Mouse (Mus musculus) hindbrain, embryonic 10.5 days (tissue): ENCODE results near the gene Ccn5. TPM values are rescaled to one million over a fixed set of nuclear protein-coding genes. Genes with fewer than 3 reads are reported as not detected.
A peak's percentile ranks its signal among the peaks of the same experiment; 100 is the strongest.

ENCODE experiments used
- DNase-seq: peaks from one replicate; pipeline ENCODE4 v3.0.0-alpha.2; 2017; ENCODE audit warnings: low spot score
- H3K27ac ChIP-seq: fragments of 300-500 bp; sonication (generic); 2 replicates; pipeline ENCODE4 v1.5.1; 2016; ENCODE audit warnings: mild to moderate bottlenecking, moderate library complexity
- H3K27me3 ChIP-seq: fragments of 300-500 bp; sonication (generic); 2 replicates; pipeline ENCODE4 v1.6.1; 2016; ENCODE audit warnings: mild to moderate bottlenecking; ENCODE audit not compliant: poor library complexity, insufficient read depth, severe bottlenecking
- H3K36me3 ChIP-seq: fragments of 300-500 bp; sonication (generic); 2 replicates; pipeline ENCODE4 v1.6.1; 2016; ENCODE audit warnings: mild to moderate bottlenecking, moderate library complexity
- H3K4me1 ChIP-seq: fragments of 300-500 bp; sonication (generic); replicated peaks from 2 replicates; pipeline ENCODE4 v1.6.1; 2016; ENCODE audit warnings: mild to moderate bottlenecking
- H3K4me3 ChIP-seq: fragments of 300-500 bp; sonication (generic); 2 replicates; pipeline ENCODE4 v1.5.1; 2016; ENCODE audit warnings: mild to moderate bottlenecking, moderate library complexity
- H3K9me3 ChIP-seq: fragments of 300-500 bp; sonication (generic); 2 replicates; pipeline ENCODE4 v1.6.1; 2016; ENCODE audit warnings: mild to moderate bottlenecking, moderate library complexity
- WGBS: fragments of 180-500 bp; shearing (Covaris S2); methylation state at CpG from one replicate; pipeline ENCODE4 v1.1.7; 2016; 5-methylcytosine and 5-hydroxymethylcytosine counted together
- polyA plus RNA-seq: library from polyadenylated mRNA; unstranded; fragments of >200 nt; fragmentation: Nextera tagmentation; extraction: Ambion mirVana; gene quantifications from 2 replicates; pipeline ENCODE4 v1.2.1, GENCODE M21; 2016

The Ccn5 gene
- polyA plus RNA-seq, 1 experiment from 2014 or later = 0.43 TPM

GRCm38 (mm10) chr2:163809704-163810103 is 11.0 kb upstream of the Ccn5 start:
- Histone ChIP-seq H3K27me3 (no peaks in the 10 kb centered on the region), H3K4me3 (no peak overlapping the region), H3K9me3 (no peaks in the 10 kb centered on the region), H3K27ac (no peak overlapping the region), H3K36me3 (no peaks in the 10 kb centered on the region), H3K4me1 (peaks cover 13% of the 10 kb centered on the region)
- no peak for DNase-seq
- WGBS = 61% methylated on average over 7 of the region's 7 CpGs

GRCm38 (mm10) chr2:163813077-163813476 is 7.6 kb upstream of the Ccn5 start:
- Histone ChIP-seq H3K27ac (no peak overlapping the region), H3K27me3 (no peaks in the 10 kb centered on the region), H3K36me3 (no peaks in the 10 kb centered on the region), H3K4me3 (no peak overlapping the region), H3K4me1 (peaks cover 13% of the 10 kb centered on the region), H3K9me3 (no peaks in the 10 kb centered on the region)
- DNase-seq = no peak
- 73% methylated on average over 5 of the region's 5 CpGs for WGBS

GRCm38 (mm10) chr2:163814739-163815465 is 5.8 kb upstream of the Ccn5 start:
- H3K4me1 ChIP-seq = peaks cover 9% of the 10 kb centered on the region
- H3K9me3 ChIP-seq = no peaks in the 10 kb centered on the region
- H3K36me3 ChIP-seq = no peaks in the 10 kb centered on the region
- H3K27ac ChIP-seq = no peak overlapping the region
- DNase-seq = no peak
- H3K4me3 ChIP-seq = no peak overlapping the region
- no peaks in the 10 kb centered on the region for H3K27me3 ChIP-seq
- WGBS = 89% methylated on average over 9 of the region's 9 CpGs

GRCm38 (mm10) chr2:163823248-163823647 is 2.6 kb downstream of the Ccn5 start:
- Histone ChIP-seq H3K36me3 (no peaks in the 10 kb centered on the region), H3K27ac (peak overlapping the region; percentile 35; the same call in 1 of the 2 replicates), H3K27me3 (peaks cover 2% of the 10 kb centered on the region; the same call in 1 of the 2 replicates), H3K4me1 (peaks cover 9% of the 10 kb centered on the region), H3K9me3 (no peaks in the 10 kb centered on the region), H3K4me3 (peak overlapping the region; percentile 28)
- WGBS = 5% methylated on average over 4 of the region's 4 CpGs
- DNase-seq = peak; percentile 64

GRCm38 (mm10) chr2:163823771-163824170 is 3.1 kb downstream of the Ccn5 start:
- H3K4me3 ChIP-seq = peak overlapping the region; percentile 28

GRCm38 (mm10) chr2:163825861-163826260 is 5.2 kb downstream of the Ccn5 start:
- 73% methylated on average over 1 of the region's 1 CpGs for WGBS
- no peak for DNase-seq
- Histone ChIP-seq H3K27ac (no peak overlapping the region), H3K36me3 (no peaks in the 10 kb centered on the region), H3K27me3 (no peaks in the 10 kb centered on the region; the same call in 1 of the 2 replicates), H3K9me3 (no peaks in the 10 kb centered on the region), H3K4me3 (no peak overlapping the region), H3K4me1 (peaks cover 9% of the 10 kb centered on the region)

More at GRCm38 (mm10) chr2:163823771-163824170, 3.1 kb downstream of the Ccn5 start:
- 26% methylated on average over 11 of the region's 11 CpGs for WGBS
- Histone ChIP-seq H3K4me1 (peaks cover 9% of the 10 kb centered on the region), H3K27ac (peak overlapping the region; percentile 35; the same call in 1 of the 2 replicates), H3K9me3 (no peaks in the 10 kb centered on the region), H3K36me3 (no peaks in the 10 kb centered on the region), H3K27me3 (peaks cover 2% of the 10 kb centered on the region; the same call in 1 of the 2 replicates)
- peak; percentile 62 for DNase-seq

- peaks cover 9% of the 10 kb centered on the region for H3K4me1 ChIP-seq
- no peaks in the 10 kb centered on the region for H3K36me3 ChIP-seq
- no peak overlapping the region for H3K4me3 ChIP-seq
- WGBS = 87% methylated on average over 5 of the region's 5 CpGs
- H3K27me3 ChIP-seq = no peaks in the 10 kb centered on the region
- DNase-seq = no peak
- no peak overlapping the region for H3K27ac ChIP-seq
- no peaks in the 10 kb centered on the region for H3K9me3 ChIP-seq
These were observed 5.8 kb downstream of the Ccn5 start for GRCm38 (mm10) chr2:163826494-163826893.

GRCm38 (mm10) chr2:163831163-163831562 is 10.5 kb downstream of the Ccn5 start:
- no peak for DNase-seq
- Histone ChIP-seq H3K4me1 (no peaks in the 10 kb centered on the region), H3K27me3 (no peaks in the 10 kb centered on the region), H3K27ac (no peak overlapping the region), H3K36me3 (no peaks in the 10 kb centered on the region), H3K9me3 (no peaks in the 10 kb centered on the region), H3K4me3 (no peak overlapping the region)
- WGBS = 68% methylated on average over 1 of the region's 1 CpGs

- 33% methylated on average over 9 of the region's 9 CpGs for WGBS
- Histone ChIP-seq H3K4me1 (no peaks in the 10 kb centered on the region), H3K27ac (no peak overlapping the region), H3K4me3 (no peak overlapping the region), H3K27me3 (no peaks in the 10 kb centered on the region), H3K36me3 (no peaks in the 10 kb centered on the region), H3K9me3 (no peaks in the 10 kb centered on the region)
- peak; percentile 78 for DNase-seq
These were observed 17.4 kb downstream of the Ccn5 start for GRCm38 (mm10) chr2:163838043-163838442.

GRCm38 (mm10) chr2:163839519-163839918 is 18.9 kb downstream of the Ccn5 start:
- whole genome bisulfite sequencing = 77% methylated on average over 6 of the region's 6 CpGs
- Histone ChIP-seq H3K27ac (no peak overlapping the region), H3K36me3 (no peaks in the 10 kb centered on the region), H3K27me3 (no peaks in the 10 kb centered on the region), H3K9me3 (no peaks in the 10 kb centered on the region), H3K4me1 (no peaks in the 10 kb centered on the region), H3K4me3 (no peak overlapping the region)
- no peak for DNase-seq

- no peak for DNase-seq
These were observed 21.4 kb downstream of the Ccn5 start for GRCm38 (mm10) chr2:163842043-163842442.

GRCm38 (mm10) chr2:163853461-163853901 is 32.8 kb downstream of the Ccn5 start, which contains the start of gene Kcnk15:
TSS of gene Kcnk15 (plus strand) at chr2:163853651.
- WGBS = 1% methylated on average over 38 of the region's 38 CpGs

More at GRCm38 (mm10) chr2:163842043-163842442, 21.4 kb downstream of the Ccn5 start:
- Histone ChIP-seq H3K27me3 (no peaks in the 10 kb centered on the region), H3K9me3 (no peaks in the 10 kb centered on the region), H3K4me1 (no peaks in the 10 kb centered on the region), H3K4me3 (no peak overlapping the region), H3K27ac (no peak overlapping the region), H3K36me3 (no peaks in the 10 kb centered on the region)
- WGBS = 76% methylated on average over 4 of the region's 4 CpGs

GRCm38 (mm10) chr2:163857233-163857632 is 36.6 kb downstream of the Ccn5 start:
- H3K27me3 ChIP-seq = peaks cover 78% of the 10 kb centered on the region
- H3K4me3 ChIP-seq = no peak overlapping the region
- WGBS = 82% methylated on average over 6 of the region's 6 CpGs
- no peak overlapping the region for H3K27ac ChIP-seq
- H3K36me3 ChIP-seq = no peaks in the 10 kb centered on the region
- H3K4me1 ChIP-seq = peaks cover 13% of the 10 kb centered on the region; the same call in 1 of the 2 replicates
- H3K9me3 ChIP-seq = no peaks in the 10 kb centered on the region
- DNase-seq = no peak

More at GRCm38 (mm10) chr2:163853461-163853901, 32.8 kb downstream of the Ccn5 start, which contains the start of gene Kcnk15:
- H3K4me3 ChIP-seq = peak within 1 kb of the TSS; percentile 30
- DNase-seq = peak; percentile 32
- H3K27ac ChIP-seq = no peak within 1 kb of the TSS
- H3K4me1 ChIP-seq = peaks cover 13% of the 10 kb centered on the region; the same call in 1 of the 2 replicates
- no peaks in the 10 kb centered on the region for H3K36me3 ChIP-seq
- peaks cover 91% of the 10 kb centered on the region for H3K27me3 ChIP-seq
- H3K9me3 ChIP-seq = no peaks in the 10 kb centered on the region
